Mouse (Mus musculus) CH12.LX (cell line): ENCODE data around the gene Capn3. TPM values are rescaled to one million over a fixed set of nuclear protein-coding genes. Genes with fewer than 3 reads are reported as not detected.

ENCODE experiments used
- DNase-seq: peaks from one replicate; pipeline ENCODE4 v3.0.0-alpha.2; 2013; ENCODE audit errors: extremely low read depth
- H3K27ac ChIP-seq: 2 replicates; pipeline ENCODE4 v1.5.1; 2012; ENCODE audit warnings: low read depth, mild to moderate bottlenecking, control low read depth, moderate library complexity; ENCODE audit not compliant: insufficient read depth
- H3K27me3 ChIP-seq: replicated peaks from 2 replicates; pipeline ENCODE3; 2012; ENCODE audit warnings: inconsistent platforms
- H3K36me3 ChIP-seq, 2 experiments: replicated peaks in 1 of 2; 2 replicates each; pipeline versions ENCODE3 to v1.6.1; 2012; ENCODE audit warnings: inconsistent platforms in 1 of 2, low read length in 1 of 2, mild to moderate bottlenecking in 1 of 2, mixed read lengths in 1 of 2, moderate library complexity in 1 of 2; ENCODE audit not compliant: control insufficient read depth in 1 of 2, insufficient read depth in 1 of 2
- H3K4me1 ChIP-seq, 2 experiments: 2 replicates each; pipeline ENCODE4 v1.6.1; 2012; ENCODE audit warnings: inconsistent platforms in 1 of 2, moderate library complexity in 1 of 2; ENCODE audit not compliant: insufficient read depth in 2 of 2, control insufficient read depth in 1 of 2
- H3K4me2 ChIP-seq: 2 replicates; pipeline ENCODE4 v1.6.1; 2012; ENCODE audit warnings: low read depth, mild to moderate bottlenecking, control low read depth; ENCODE audit not compliant: poor library complexity, insufficient read depth, severe bottlenecking
- H3K4me3 ChIP-seq, 3 experiments: fragments of 150-350 bp in 1 of 3; sonication (generic) in 1 of 3; replicated peaks in 1 of 3; 2 replicates each; pipeline versions ENCODE3 to v1.5.1; 2011 to 2012; ENCODE audit warnings: low read depth in 2 of 3, low read length in 2 of 3, mild to moderate bottlenecking in 2 of 3, moderate library complexity in 2 of 3, control low read depth in 1 of 3, improper control_type of control experiment in 1 of 3, inconsistent platforms in 1 of 3, mixed read lengths in 1 of 3; ENCODE audit not compliant: poor library complexity in 1 of 3
- H3K79me2 ChIP-seq: replicated peaks from 2 replicates; pipeline ENCODE4 v1.6.1; 2012; ENCODE audit warnings: mild to moderate bottlenecking, moderate library complexity; ENCODE audit not compliant: control insufficient read depth, poor library complexity, insufficient read depth, severe bottlenecking; ENCODE audit errors: extremely low read depth
- H3K9ac ChIP-seq: 2 replicates; pipeline ENCODE4 v1.6.1; 2012; ENCODE audit warnings: low read depth, mild to moderate bottlenecking, control low read depth, moderate library complexity; ENCODE audit not compliant: insufficient read depth
- H3K9me3 ChIP-seq: replicated peaks from 2 replicates; pipeline ENCODE3; 2012; ENCODE audit warnings: low read length, inconsistent platforms, mixed read lengths
- BHLHE40 ChIP-seq: IDR thresholded peaks from 2 replicates; pipeline ENCODE4 v1.6.1; 2011; ENCODE audit warnings: mild to moderate bottlenecking, low read depth, low read length, improper control_type of control experiment
- CHD2 ChIP-seq: IDR thresholded peaks from 2 replicates; pipeline ENCODE4 v1.6.1; 2011; ENCODE audit warnings: low read length, improper control_type of control experiment
- CTCF ChIP-seq, 2 experiments: IDR thresholded peaks in 1 of 2; conservative IDR thresholded peaks in 1 of 2; 2 replicates each; pipeline ENCODE4 v1.5.1; 2011 to 2012; ENCODE audit warnings: low read depth in 2 of 2, low read length in 2 of 2, improper control_type of control experiment in 1 of 2, inconsistent platforms in 1 of 2, mild to moderate bottlenecking in 1 of 2, moderate library complexity in 1 of 2
- E2F4 ChIP-seq: IDR thresholded peaks from 2 replicates; pipeline ENCODE4 v1.6.1; 2011; ENCODE audit warnings: low read depth, low read length, improper control_type of control experiment; ENCODE audit not compliant: insufficient replicate concordance
- ETS1 ChIP-seq: conservative IDR thresholded peaks from 2 replicates; pipeline ENCODE4 v1.6.1; 2012; ENCODE audit warnings: low read depth, mild to moderate bottlenecking, inconsistent platforms, low read length, improper control_type of control experiment, moderate library complexity
- GABPA ChIP-seq: IDR thresholded peaks from 2 replicates; pipeline ENCODE4 v1.6.1; 2012; ENCODE audit warnings: low read depth, low read length, improper control_type of control experiment, inconsistent platforms; ENCODE audit not compliant: insufficient replicate concordance
- HCFC1 ChIP-seq: IDR thresholded peaks from 2 replicates; pipeline ENCODE4 v1.6.1; 2012; ENCODE audit warnings: low read depth, mild to moderate bottlenecking, inconsistent platforms, low read length, improper control_type of control experiment
- JUN ChIP-seq: IDR thresholded peaks from 2 replicates; pipeline ENCODE4 v1.6.1; 2011; ENCODE audit warnings: low read depth, mild to moderate bottlenecking, low read length, improper control_type of control experiment, moderate library complexity; ENCODE audit not compliant: insufficient read depth
- JUND ChIP-seq: conservative IDR thresholded peaks from 2 replicates; pipeline ENCODE4 v1.6.1; 2011; ENCODE audit warnings: low read depth, low read length, improper control_type of control experiment
- MAFK ChIP-seq: IDR thresholded peaks from 2 replicates; pipeline ENCODE4 v1.6.1; 2011; ENCODE audit warnings: low read length, improper control_type of control experiment; ENCODE audit not compliant: insufficient replicate concordance
- MAX ChIP-seq: IDR thresholded peaks from 2 replicates; pipeline ENCODE4 v1.6.1; 2011; ENCODE audit warnings: low read length, improper control_type of control experiment
- MEF2A ChIP-seq: IDR thresholded peaks from 2 replicates; pipeline ENCODE4 v1.6.1; 2014; ENCODE audit warnings: low read depth, mild to moderate bottlenecking, inconsistent platforms, low read length, improper control_type of control experiment, borderline replicate concordance
- MXI1 ChIP-seq: IDR thresholded peaks from 2 replicates; pipeline ENCODE4 v1.6.1; 2011; ENCODE audit warnings: mild to moderate bottlenecking, low read depth, low read length, improper control_type of control experiment
- POLR2A ChIP-seq: IDR thresholded peaks from 2 replicates; pipeline ENCODE4 v1.6.1; 2011; ENCODE audit warnings: low read depth, mild to moderate bottlenecking, improper control_type of control experiment, low read length
- RCOR1 ChIP-seq: conservative IDR thresholded peaks from 2 replicates; pipeline ENCODE4 v1.6.1; 2012; ENCODE audit warnings: low read depth, mild to moderate bottlenecking, inconsistent platforms, low read length, improper control_type of control experiment
- SMC3 ChIP-seq: IDR thresholded peaks from 2 replicates; pipeline ENCODE4 v1.6.1; 2011; ENCODE audit warnings: low read depth, low read length, improper control_type of control experiment
- TBP ChIP-seq: conservative IDR thresholded peaks from 2 replicates; pipeline ENCODE4 v1.6.1; 2011; ENCODE audit warnings: low read depth, low read length, improper control_type of control experiment
- TCF12 ChIP-seq: IDR thresholded peaks from 2 replicates; pipeline ENCODE4 v1.6.1; 2014; ENCODE audit warnings: low read depth, mild to moderate bottlenecking, inconsistent platforms, low read length, improper control_type of control experiment
- UBTF ChIP-seq: IDR thresholded peaks from 2 replicates; pipeline ENCODE4 v1.6.1; 2012; ENCODE audit warnings: low read depth, mild to moderate bottlenecking, inconsistent platforms, low read length, improper control_type of control experiment, moderate library complexity
- USF2 ChIP-seq: conservative IDR thresholded peaks from 2 replicates; pipeline ENCODE4 v1.6.1; 2011; ENCODE audit warnings: low read depth, low read length, improper control_type of control experiment
- ZC3H11A ChIP-seq: IDR thresholded peaks from 2 replicates; pipeline ENCODE4 v1.6.1; 2012; ENCODE audit warnings: low read depth, mild to moderate bottlenecking, inconsistent platforms, low read length, improper control_type of control experiment
- ZKSCAN1 ChIP-seq: IDR thresholded peaks from 2 replicates; pipeline ENCODE4 v1.6.1; 2012; ENCODE audit warnings: low read depth, inconsistent platforms, low read length, improper control_type of control experiment, borderline replicate concordance
- ZNF384 ChIP-seq: IDR thresholded peaks from 2 replicates; pipeline ENCODE4 v1.6.1; 2012; ENCODE audit warnings: low read depth, low read length, improper control_type of control experiment, inconsistent platforms
- dilution Hi-C: fragments of 300-500 bp; cut with MboI; formaldehyde crosslinking; loops from 2 replicates; pipeline ENCODE4 v1.14.3; 2020; ENCODE audit warnings: low sequenced_read_pairs; ENCODE audit not compliant: extremely low pct_unique_long_range_greater_than_20kb, extremely low pct_ligation_motif_present
- in situ Hi-C: fragments of 300-500 bp; cut with MboI; formaldehyde crosslinking; loops from 3 replicates; pipeline ENCODE4 v1.14.3; 2019; ENCODE audit warnings: low sequenced_read_pairs, low pct_ligation_motif_present, low pct_unique_long_range_greater_than_20kb, mixed read lengths
- polyA plus RNA-seq: library from polyadenylated mRNA; unstranded; fragments of >175 nt; gene quantifications from 2 replicates; pipeline ENCODE4 v1.2.1, GENCODE M21; 2012; ENCODE audit warnings: low read depth; ENCODE audit not compliant: insufficient read length
- total RNA-seq, 2 experiments: library from RNA; depleted of rRNA; stranded (reverse); fragments of 300-350 nt in 1 of 2; fragments of >200 nt in 1 of 2; gene quantifications; 2 replicates each; pipeline ENCODE4 v1.2.3; 2012 to 2014

Gene Capn3
- total and polyA plus RNA-seq, 3 experiments: 3.2 to 7.4 (median 7.2) TPM

GRCm38 (mm10) chr2:120502605-120502990, 46.8 kb downstream of the Capn3 start:
- in situ Hi-C loops (no loop called here), dilution Hi-C loops (no loop called here)
- no peak overlapping the region for H3K9ac ChIP-seq
- no peaks in the 10 kb centered on the region for H3K9me3 ChIP-seq
- no peak overlapping the region for H3K27ac ChIP-seq
- H3K4me3 ChIP-seq: no peak overlapping the region
- TF ChIP-seq TCF12: no peak
- TF ChIP-seq POLR2A: no peak
- TF ChIP-seq BHLHE40: no peak
- TF ChIP-seq GABPA: no peak
- no peak for TF ChIP-seq MEF2A
- TF ChIP-seq TBP: no peak
- no peak for TF ChIP-seq HCFC1
- TF ChIP-seq UBTF: no peak
- TF ChIP-seq JUN: no peak
- no peak for TF ChIP-seq SMC3
- TF ChIP-seq MXI1: no peak
- no peak for TF ChIP-seq ZC3H11A
- no peak for TF ChIP-seq ZNF384
- TF ChIP-seq MAX: no peak
- TF ChIP-seq RCOR1: no peak
- TF ChIP-seq CTCF (conservative IDR thresholded peaks at IDR 0.05 in 1 of 2, IDR thresholded peaks at IDR 0.05 in 1 of 2; ENCODE audit: low read depth in 2 of 2, low read length in 2 of 2): no peak
- no peak for TF ChIP-seq JUND
- H3K79me2 ChIP-seq: no peaks in the 10 kb centered on the region
- H3K4me2 ChIP-seq: no peak overlapping the region
- DNase-seq: no peak
- H3K27me3 ChIP-seq: no peaks in the 10 kb centered on the region
- peaks cover 31 to 62% of the 10 kb centered on the region in 2 experiments for H3K4me1 ChIP-seq
- H3K36me3 ChIP-seq: peaks cover 12 to 48% of the 10 kb centered on the region in 2 experiments

GRCm38 (mm10) chr2:120503094-120503493, 47.3 kb downstream of the Capn3 start:
- Histone ChIP-seq H3K9ac (no peak overlapping the region), H3K27ac (no peak overlapping the region), H3K4me3 (no peak overlapping the region), H3K4me2 (no peak overlapping the region), H3K4me1 (peaks cover 31 to 65% of the 10 kb centered on the region in 2 experiments), H3K27me3 (no peaks in the 10 kb centered on the region), H3K79me2 (no peaks in the 10 kb centered on the region), H3K9me3 (no peaks in the 10 kb centered on the region), H3K36me3 (peaks cover 15 to 49% of the 10 kb centered on the region in 2 experiments)
- dilution Hi-C loops (no loop called here), in situ Hi-C loops (no loop called here)
- DNase-seq: no peak
- TF ChIP-seq JUN (no peak), E2F4 (no peak), TBP (no peak), GABPA (no peak), CHD2 (no peak), BHLHE40 (no peak), MXI1 (no peak), MAFK (no peak), ZKSCAN1 (no peak), ETS1 (no peak), USF2 (no peak), HCFC1 (no peak)
